Mouse (Mus musculus) kidney, adult 2 months (tissue): ENCODE results near the gene Olfr961. TPM values are rescaled to one million over a fixed set of nuclear protein-coding genes. Genes with fewer than 3 reads are reported as not detected.

Source experiments
- DNase-seq: peaks from one replicate; pipeline ENCODE4 v3.0.0; 2021
- H3K27ac ChIP-seq: fragments of 200-500 bp; 2 replicates; pipeline ENCODE4 v1.5.1; 2012; ENCODE audit warnings: low read depth, low read length, control low read depth, inconsistent platforms; ENCODE audit not compliant: insufficient read depth
- H3K27me3 ChIP-seq: fragments of 200-500 bp; replicated peaks from 2 replicates; pipeline ENCODE4 v1.6.1; 2012; ENCODE audit warnings: mild to moderate bottlenecking, moderate library complexity, low read length, inconsistent platforms; ENCODE audit not compliant: control insufficient read depth, insufficient read depth
- H3K36me3 ChIP-seq: fragments of 200-500 bp; 2 replicates; pipeline ENCODE4 v1.6.1; 2012; ENCODE audit warnings: mild to moderate bottlenecking, moderate library complexity, low read length, inconsistent platforms; ENCODE audit not compliant: control insufficient read depth, insufficient read depth
- H3K4me1 ChIP-seq: fragments of 200-500 bp; 2 replicates; pipeline ENCODE4 v1.6.1; 2011; ENCODE audit warnings: low read length; ENCODE audit not compliant: control insufficient read depth, insufficient read depth
- H3K4me3 ChIP-seq: fragments of 200-500 bp; 2 replicates; pipeline ENCODE4 v1.5.1; 2011; ENCODE audit warnings: mild to moderate bottlenecking, low read depth, low read length, control low read depth; ENCODE audit not compliant: insufficient read depth
- CTCF ChIP-seq: fragments of 200-500 bp; conservative IDR thresholded peaks from 2 replicates; pipeline ENCODE4 v1.5.1; 2011; ENCODE audit warnings: low read depth, mild to moderate bottlenecking, control low read depth, low read length, moderate library complexity, mixed read lengths; ENCODE audit not compliant: insufficient read depth, insufficient read length
- POLR2A ChIP-seq: fragments of 200-500 bp; IDR thresholded peaks from one replicate; pipeline ENCODE4 v1.6.1; 2011; ENCODE audit warnings: low read depth, low read length, control low read depth
- WGBS: fragments of 180-500 bp; shearing (Covaris S2); methylation state at CpG from one replicate; pipeline ENCODE4 v1.1.7; 2018; 5-methylcytosine and 5-hydroxymethylcytosine counted together
- polyA plus RNA-seq: library from polyadenylated mRNA; depleted of rRNA; stranded (reverse); fragments of >200 nt; gene quantifications from 2 replicates; pipeline ENCODE4 v1.2.3, GENCODE M21; 2012; rRNA removed

The Olfr961 gene
- polyA plus RNA-seq = not detected in 2 replicates

DNA sequence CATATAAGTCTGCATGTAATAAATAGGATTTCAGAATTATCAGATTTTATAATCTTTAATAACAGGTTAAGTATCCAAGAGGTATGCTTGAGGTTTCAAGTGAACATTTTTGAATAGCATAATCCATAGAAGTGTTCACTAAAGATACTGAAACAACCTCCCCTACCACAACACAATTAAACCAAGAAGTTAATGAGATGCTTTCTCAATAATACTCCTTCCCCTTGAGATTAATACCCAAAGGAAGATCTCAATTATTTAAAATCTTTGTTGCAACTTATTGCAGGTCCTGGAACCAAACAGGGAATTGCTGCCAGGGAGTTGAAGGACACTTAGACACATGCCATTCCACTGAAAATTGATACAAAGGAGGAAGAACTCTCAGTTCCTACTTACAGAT, at the start of gene Olfr961:
Gene Olfr961, plus strand, starts transcription at position 301 of the 400 bp plus-strand sequence.
- Histone ChIP-seq H3K4me1 (no peaks in the 10 kb centered on the region), H3K27me3 (no peaks in the 10 kb centered on the region), H3K36me3 (no peaks in the 10 kb centered on the region), H3K27ac (no peak within 1 kb of the TSS), H3K4me3 (no peak within 1 kb of the TSS)
- DNase-seq = no peak
- TF ChIP-seq CTCF (no peak), POLR2A (no peak)

DNA sequence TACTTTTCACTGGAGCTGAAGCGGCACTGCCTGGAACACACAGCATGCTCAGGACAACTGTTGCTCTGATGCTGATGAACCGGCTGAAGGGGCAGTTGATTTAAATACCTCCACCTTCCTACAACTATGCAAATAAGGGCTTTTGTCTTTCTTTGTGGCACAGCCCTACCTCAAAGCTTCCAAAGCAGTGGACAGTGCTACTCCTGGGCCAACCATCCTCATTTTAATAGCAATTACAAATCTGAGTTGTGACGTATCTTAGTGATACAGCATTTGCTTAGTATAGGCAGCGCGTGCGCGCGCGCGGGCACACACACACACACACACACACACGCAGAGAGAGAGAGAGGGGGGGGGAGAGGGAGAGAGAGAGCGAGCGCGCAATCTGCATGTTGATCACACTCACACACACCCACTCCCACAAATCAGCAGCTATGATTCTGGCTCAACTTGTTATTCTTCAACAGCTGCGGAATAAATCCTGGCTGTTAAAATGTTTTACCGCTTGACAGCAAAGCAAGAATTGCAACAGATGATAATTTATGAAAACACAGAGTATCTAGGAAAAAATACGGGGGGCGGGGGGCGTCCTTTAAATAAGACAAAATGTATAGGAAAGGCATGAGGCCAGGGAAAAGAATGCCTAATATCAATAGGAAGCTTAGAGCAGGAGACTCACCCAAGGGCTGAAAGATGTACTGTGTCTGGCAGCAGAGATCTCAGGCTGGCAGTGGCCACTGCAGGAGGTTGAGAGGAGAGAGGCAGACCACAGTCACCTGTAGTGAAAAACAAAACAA, 42.2 kb upstream of the Olfr961 start:
- under 1% methylated on average over 19 of the region's 19 CpGs for WGBS
- Histone ChIP-seq H3K36me3 (no peaks in the 10 kb centered on the region), H3K27ac (no peak overlapping the region), H3K27me3 (no peaks in the 10 kb centered on the region; the same call in 1 of the 2 replicates), H3K4me1 (no peaks in the 10 kb centered on the region), H3K4me3 (no peak overlapping the region)
- DNase-seq = no peak
- TF ChIP-seq POLR2A = no peak
- no peak for TF ChIP-seq CTCF

DNA sequence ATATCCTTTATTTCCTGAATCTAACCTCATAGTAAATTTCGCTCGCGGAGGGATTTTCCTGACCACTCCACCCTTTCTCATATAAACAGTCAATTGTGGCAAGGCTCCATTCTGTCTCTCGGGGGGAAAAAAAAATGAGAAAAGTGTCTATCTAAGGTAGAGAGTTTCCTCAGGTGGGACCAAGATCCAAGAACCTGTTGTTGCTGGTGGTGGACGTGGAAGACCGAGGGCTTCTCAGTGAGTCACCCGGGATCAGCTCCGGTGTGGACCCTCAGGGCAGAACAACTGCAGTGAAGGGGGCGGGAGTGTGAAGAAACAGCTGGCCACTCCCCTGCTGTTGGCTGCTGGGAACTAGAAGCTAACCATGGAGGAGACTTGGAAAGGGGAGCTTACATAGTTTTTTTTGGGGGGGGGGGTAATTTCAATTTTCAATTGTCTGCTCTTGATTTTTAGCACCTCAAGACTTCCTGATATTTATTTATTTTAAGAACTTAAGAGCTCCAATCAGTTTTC, 41.5 kb upstream of the Olfr961 start:
- no peak overlapping the region for H3K27ac ChIP-seq
- H3K27me3 ChIP-seq = no peaks in the 10 kb centered on the region; the same call in 1 of the 2 replicates
- no peak for TF ChIP-seq CTCF
- TF ChIP-seq POLR2A = no peak
- H3K4me3 ChIP-seq = no peak overlapping the region
- 1% methylated on average over 9 of the region's 9 CpGs for WGBS
- no peaks in the 10 kb centered on the region for H3K4me1 ChIP-seq
- H3K36me3 ChIP-seq = no peaks in the 10 kb centered on the region
- no peak for DNase-seq

DNA sequence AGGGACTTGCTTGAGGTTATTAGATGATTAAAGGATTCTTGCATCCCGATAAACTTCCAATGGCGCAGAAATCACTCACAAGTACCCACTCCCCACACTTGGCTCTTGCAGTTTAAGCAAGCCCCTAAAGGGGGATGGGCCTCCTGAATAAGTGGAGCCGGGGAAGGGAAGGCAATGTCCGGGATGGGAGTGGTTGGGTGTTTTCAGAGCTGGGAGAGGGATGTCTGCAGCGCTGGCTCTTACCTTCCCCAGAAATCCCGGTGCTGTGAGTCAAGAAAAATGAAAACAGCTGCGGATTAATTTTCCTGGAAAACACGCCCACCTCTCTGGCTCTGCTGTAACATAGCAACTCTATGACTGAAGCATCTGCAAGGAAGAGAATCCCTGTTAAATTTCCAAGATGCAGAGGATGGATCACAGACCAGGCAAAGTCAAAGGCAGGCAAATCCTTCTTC, 40.9 kb upstream of the Olfr961 start, which contains the start of gene AW551984:
Gene AW551984, minus strand, starts transcription at position 405 of the 455 bp plus-strand sequence.
- H3K4me3 ChIP-seq = no peak within 1 kb of the TSS

DNA sequence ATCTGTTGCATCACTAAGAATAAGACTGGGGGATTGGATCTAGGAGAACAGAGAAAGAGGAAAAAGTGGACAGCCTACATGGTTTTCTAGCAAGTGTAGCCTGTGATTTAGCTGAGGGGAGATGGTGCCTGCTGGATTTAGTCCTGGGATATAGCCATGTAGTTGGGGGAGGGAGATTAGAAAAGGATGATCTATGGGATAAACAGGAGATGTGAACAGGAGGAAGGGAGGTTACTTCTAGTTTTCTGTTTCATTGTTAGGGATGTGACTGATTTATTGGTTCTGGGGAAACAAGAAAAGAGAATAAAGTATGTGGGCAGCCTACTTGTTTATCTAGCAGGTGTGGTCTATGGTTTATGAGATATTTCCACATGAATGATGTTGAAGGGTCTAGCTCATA, 36.4 kb upstream of the Olfr961 start:
- H3K4me3 ChIP-seq = no peak overlapping the region
- TF ChIP-seq POLR2A (no peak), CTCF (no peak)
- H3K4me1 ChIP-seq = no peaks in the 10 kb centered on the region
- H3K36me3 ChIP-seq = no peaks in the 10 kb centered on the region
- no peaks in the 10 kb centered on the region; the same call in 1 of the 2 replicates for H3K27me3 ChIP-seq
- no peak for DNase-seq
- no peak overlapping the region for H3K27ac ChIP-seq

More for the DNA sequence above, 40.9 kb upstream of the Olfr961 start, which contains the start of gene AW551984:
- Histone ChIP-seq H3K36me3 (no peaks in the 10 kb centered on the region), H3K4me1 (no peaks in the 10 kb centered on the region), H3K27ac (no peak within 1 kb of the TSS), H3K27me3 (no peaks in the 10 kb centered on the region; the same call in 1 of the 2 replicates)
- no peak for DNase-seq
- TF ChIP-seq POLR2A (no peak), CTCF (no peak)
- WGBS = 1% methylated on average over 8 of the region's 8 CpGs

DNA sequence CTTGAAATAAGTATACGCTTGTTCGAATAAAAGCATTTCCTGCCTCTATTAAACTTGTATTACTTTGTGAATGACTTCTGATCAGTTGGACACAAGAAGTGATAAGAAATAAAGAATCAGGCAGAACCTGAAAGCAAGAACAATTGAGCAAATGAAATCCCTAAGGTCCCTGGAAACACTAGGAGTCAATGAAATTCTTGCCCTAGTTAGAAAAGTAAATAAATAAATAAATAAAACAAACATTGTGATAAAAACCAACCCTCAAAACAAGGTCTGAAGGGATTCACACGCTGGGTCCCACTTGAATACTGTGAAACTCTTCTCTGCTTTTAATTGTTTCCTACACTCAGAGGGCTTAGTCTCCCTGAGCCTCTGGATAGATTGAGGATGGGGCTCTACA, 34.5 kb upstream of the Olfr961 start, which contains the start of gene Olfr148:
Gene Olfr148, plus strand, starts transcription at position 301 of the 400 bp plus-strand sequence.
- 76% methylated on average over 3 of the region's 3 CpGs for WGBS
- Histone ChIP-seq H3K27me3 (no peaks in the 10 kb centered on the region), H3K4me1 (no peaks in the 10 kb centered on the region), H3K4me3 (no peak within 1 kb of the TSS), H3K27ac (no peak within 1 kb of the TSS), H3K36me3 (no peaks in the 10 kb centered on the region)
- TF ChIP-seq CTCF = no peak
- no peak for TF ChIP-seq POLR2A
- no peak for DNase-seq

DNA sequence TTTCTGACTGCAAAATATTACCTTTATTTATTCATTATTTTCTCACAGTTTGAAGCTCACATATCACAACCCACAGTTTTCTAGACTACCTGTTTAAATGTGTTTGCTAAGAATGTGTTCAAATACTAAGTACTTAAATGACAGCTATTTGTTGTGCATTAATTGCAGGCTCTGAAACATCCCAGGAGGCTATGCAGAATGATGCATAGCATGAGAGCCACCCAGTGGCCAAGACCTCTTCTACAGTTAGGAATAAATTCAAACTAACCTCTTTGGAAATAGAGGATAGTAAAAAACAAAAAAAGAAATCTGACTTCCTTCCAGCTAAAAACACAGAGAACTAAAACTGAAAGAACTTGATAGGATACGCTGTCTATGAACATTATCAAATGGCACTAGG, 32.9 kb upstream of the Olfr961 start:
- 0 out of 2 replicates have a peak, but pooled peaks have one; percentile 17 for TF ChIP-seq CTCF
- no peak for TF ChIP-seq POLR2A
- no peak overlapping the region for H3K27ac ChIP-seq
- DNase-seq = no peak
- 61% methylated on average over 1 of the region's 1 CpGs for WGBS
- H3K4me3 ChIP-seq = no peak overlapping the region
- H3K36me3 ChIP-seq = no peaks in the 10 kb centered on the region
- no peaks in the 10 kb centered on the region for H3K4me1 ChIP-seq
- H3K27me3 ChIP-seq = no peaks in the 10 kb centered on the region
